Mouse (Mus musculus) forebrain, postnatal 0 days (tissue): ENCODE measurements around the gene Kirrel2. TPM values are rescaled to one million over a fixed set of nuclear protein-coding genes. Genes with fewer than 3 reads are reported as not detected.

Source experiments
- ATAC-seq: fragments of 200-750 bp; cut with Nextera tagmentation; 2 replicates; pipeline ENCODE4 v1.8.0; 2017; ENCODE audit warnings: mild to moderate bottlenecking, moderate library complexity
- DNase-seq: peaks from one replicate; pipeline ENCODE4 v3.0.0-alpha.2; 2015
- H3K27ac ChIP-seq: fragments of 300-500 bp; sonication (generic); 2 replicates; pipeline ENCODE4 v1.5.1; 2014; ENCODE audit warnings: low read depth, mild to moderate bottlenecking, antibody characterized with exemption, low read length, moderate library complexity, mixed read lengths
- H3K27me3 ChIP-seq: fragments of 300-500 bp; sonication (generic); 2 replicates; pipeline ENCODE4 v1.6.1; 2014; ENCODE audit warnings: mild to moderate bottlenecking, low read length, mixed read lengths; ENCODE audit not compliant: insufficient read depth
- H3K36me3 ChIP-seq: fragments of 300-500 bp; sonication (generic); 2 replicates; pipeline ENCODE4 v1.6.1; 2014; ENCODE audit warnings: mild to moderate bottlenecking, moderate library complexity; ENCODE audit not compliant: insufficient read depth
- H3K4me1 ChIP-seq: fragments of 300-500 bp; sonication (generic); 2 replicates; pipeline ENCODE4 v1.6.1; 2014; ENCODE audit warnings: antibody characterized with exemption; ENCODE audit not compliant: insufficient read depth
- H3K4me2 ChIP-seq: fragments of 300-500 bp; sonication (generic); 2 replicates; pipeline ENCODE4 v1.6.1; 2014; ENCODE audit warnings: low read depth, mild to moderate bottlenecking, moderate library complexity
- H3K4me3 ChIP-seq: fragments of 300-500 bp; sonication (generic); 2 replicates; pipeline ENCODE4 v1.5.1; 2014; ENCODE audit warnings: low read depth, low read length, mixed read lengths
- H3K9ac ChIP-seq: fragments of 300-500 bp; sonication (generic); 2 replicates; pipeline ENCODE4 v1.6.1; 2014; ENCODE audit warnings: mild to moderate bottlenecking
- H3K9me3 ChIP-seq: fragments of 300-500 bp; sonication (generic); 2 replicates; pipeline ENCODE4 v1.6.1; 2016; ENCODE audit warnings: low read length
- CTCF ChIP-seq: sonication (generic); IDR thresholded peaks from 2 replicates; pipeline ENCODE4 v1.5.1; 2016; ENCODE audit warnings: antibody characterized with exemption, control low read depth, low read depth
- WGBS: fragments of 180-500 bp; shearing (Covaris S2); extraction: QIAGEN DNeasy Blood & Tissue Kit; methylation state at CpG from one replicate; pipeline ENCODE4 v1.1.7; 2014; 5-methylcytosine and 5-hydroxymethylcytosine counted together
- polyA plus RNA-seq: library from polyadenylated mRNA; unstranded; fragments of >200 nt; fragmentation: Nextera tagmentation; extraction: Ambion mirVana; gene quantifications from 2 replicates; pipeline ENCODE4 v1.2.1, GENCODE M21; 2015
- total RNA-seq: library from RNA; depleted of rRNA; stranded (reverse); fragments of >200 nt; gene quantifications from 2 replicates; pipeline ENCODE4 v1.2.3, GENCODE M21; 2014; rRNA removed

Gene Kirrel2
- total and polyA plus RNA-seq, 2 experiments from 2014 or later: 0.07 to 2.1 TPM

DNA sequence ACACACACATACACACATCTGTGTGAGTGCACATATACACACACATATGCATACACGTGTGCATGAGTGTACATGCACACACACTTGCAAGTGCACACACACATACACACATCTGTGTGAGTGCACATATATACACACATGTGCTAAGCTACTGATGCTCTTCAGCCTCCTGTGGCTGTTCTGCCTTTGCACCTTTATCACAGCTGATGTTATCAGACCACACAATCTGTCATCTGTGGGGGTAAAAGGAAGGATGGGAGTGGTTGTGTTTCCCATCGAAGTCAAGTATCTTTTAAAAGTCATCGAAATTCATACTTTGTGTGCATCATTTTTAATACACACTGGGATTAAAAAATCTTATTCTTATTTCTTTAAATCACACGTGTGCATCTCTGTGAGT lies 55.1 kb downstream of the Kirrel2 start:
- no peak overlapping the region for H3K27ac ChIP-seq
- DNase-seq: no peak
- H3K27me3 ChIP-seq: no peaks in the 10 kb centered on the region
- H3K9ac ChIP-seq: no peak overlapping the region
- no peaks in the 10 kb centered on the region for H3K9me3 ChIP-seq
- 70% methylated on average over 4 of the region's 4 CpGs for WGBS
- no peak for TF ChIP-seq CTCF
- no peaks in the 10 kb centered on the region for H3K36me3 ChIP-seq
- no peaks in the 10 kb centered on the region for H3K4me1 ChIP-seq
- ATAC-seq: no peak
- H3K4me3 ChIP-seq: no peak overlapping the region
- no peak overlapping the region for H3K4me2 ChIP-seq

- H3K9me3 ChIP-seq: no peaks in the 10 kb centered on the region
- ATAC-seq: no peak
- no peak for TF ChIP-seq CTCF
- no peak overlapping the region for H3K4me3 ChIP-seq
- no peaks in the 10 kb centered on the region for H3K27me3 ChIP-seq
- WGBS: 59% methylated on average over 7 of the region's 7 CpGs
- no peak overlapping the region for H3K4me2 ChIP-seq
- no peaks in the 10 kb centered on the region for H3K36me3 ChIP-seq
- H3K27ac ChIP-seq: no peak overlapping the region
- H3K9ac ChIP-seq: no peak overlapping the region
- H3K4me1 ChIP-seq: no peaks in the 10 kb centered on the region
- DNase-seq: no peak
These were observed 57.8 kb downstream of the Kirrel2 start for GRCm38 (mm10) chr7:30399671-30400070.

Other genes starting within 250 kb of the Kirrel2 start
Only the 30 nearest of the 34 such genes appear.
- 0.52 TPM in 1 of 2 replicates, not detected in the other for gene Thap8, start 177.6 kb downstream of the Kirrel2 start, total RNA-seq
- 0.45 TPM in 2 replicates for gene Thap8, start 177.6 kb downstream of the Kirrel2 start, polyA plus RNA-seq
- 2.0 and 3.2 TPM in 2 replicates for gene Wdr62, start 177.3 kb downstream of the Kirrel2 start, total RNA-seq
- 2.7 and 2.9 TPM in 2 replicates for gene Wdr62, start 177.3 kb downstream of the Kirrel2 start, polyA plus RNA-seq
- 105 and 108 TPM in 2 replicates for gene Clip3, start 166.0 kb downstream of the Kirrel2 start, total RNA-seq
- gene Clip3, start 166.0 kb downstream of the Kirrel2 start, polyA plus RNA-seq: 178 and 186 TPM in 2 replicates
- 70.5 and 74.1 TPM in 2 replicates for gene Alkbh6, start 149.0 kb downstream of the Kirrel2 start, total RNA-seq
- 117 and 127 TPM in 2 replicates for gene Alkbh6, start 149.0 kb downstream of the Kirrel2 start, polyA plus RNA-seq
- gene Syne4, start 142.9 kb downstream of the Kirrel2 start, total RNA-seq: 5.2 and 6.5 TPM in 2 replicates
- gene Syne4, start 142.9 kb downstream of the Kirrel2 start, polyA plus RNA-seq: 1.8 and 4.5 TPM in 2 replicates
- 0.52 TPM in 1 of 2 replicates, not detected in the other for gene E130208F15Rik, start 135.9 kb downstream of the Kirrel2 start, total RNA-seq
- 0.31 TPM in 1 of 2 replicates, not detected in the other for gene E130208F15Rik, start 135.9 kb downstream of the Kirrel2 start, polyA plus RNA-seq
- gene Sdhaf1, start 133.8 kb downstream of the Kirrel2 start, total RNA-seq: 9.8 and 14.6 TPM in 2 replicates
- gene Sdhaf1, start 133.8 kb downstream of the Kirrel2 start, polyA plus RNA-seq: 18.4 and 20.7 TPM in 2 replicates
- 25.2 and 28.0 TPM in 2 replicates for gene Lrfn3, start 94.9 kb downstream of the Kirrel2 start, total RNA-seq
- gene Lrfn3, start 94.9 kb downstream of the Kirrel2 start, polyA plus RNA-seq: 16.4 and 20.3 TPM in 2 replicates
- 14.5 and 25.6 TPM in 2 replicates for gene Tyrobp, start 43.9 kb downstream of the Kirrel2 start, total RNA-seq
- 44.2 and 52.5 TPM in 2 replicates for gene Tyrobp, start 43.9 kb downstream of the Kirrel2 start, polyA plus RNA-seq
- gene Hcst, start 37.8 kb downstream of the Kirrel2 start, total RNA-seq: 1.1 TPM in 1 of 2 replicates, not detected in the other
- gene Hcst, start 37.8 kb downstream of the Kirrel2 start, polyA plus RNA-seq: 0.41 and 0.87 TPM in 2 replicates
- 1.6 and 3.4 TPM in 2 replicates for gene Nfkbid, start 36.0 kb downstream of the Kirrel2 start, total RNA-seq
- gene Nfkbid, start 36.0 kb downstream of the Kirrel2 start, polyA plus RNA-seq: 1.1 and 1.7 TPM in 2 replicates
- 705 and 834 TPM in 2 replicates for gene Aplp1, start 12.2 kb downstream of the Kirrel2 start, total RNA-seq
- 863 and 867 TPM in 2 replicates for gene Aplp1, start 12.2 kb downstream of the Kirrel2 start, polyA plus RNA-seq
- 0.08 TPM in 1 of 2 replicates, not detected in the other for gene Nphs1, start 625 bp upstream of the Kirrel2 start, total RNA-seq
- 0.06 and 0.09 TPM in 2 replicates for gene Nphs1, start 625 bp upstream of the Kirrel2 start, polyA plus RNA-seq
- gene Prodh2, start 35.9 kb upstream of the Kirrel2 start, total RNA-seq: not detected in 2 replicates
- not detected in 2 replicates for gene Prodh2, start 35.9 kb upstream of the Kirrel2 start, polyA plus RNA-seq
- gene Arhgap33, start 77.4 kb upstream of the Kirrel2 start, total RNA-seq: 52.4 and 58.5 TPM in 2 replicates
- gene Arhgap33, start 77.4 kb upstream of the Kirrel2 start, polyA plus RNA-seq: 128 and 145 TPM in 2 replicates
- gene Hspb6, start 94.5 kb upstream of the Kirrel2 start, total RNA-seq: 2.9 and 4.1 TPM in 2 replicates
- 12.7 and 14.0 TPM in 2 replicates for gene Hspb6, start 94.5 kb upstream of the Kirrel2 start, polyA plus RNA-seq
- gene Proser3, start 94.6 kb upstream of the Kirrel2 start, total RNA-seq: 9.0 and 14.8 TPM in 2 replicates
- gene Proser3, start 94.6 kb upstream of the Kirrel2 start, polyA plus RNA-seq: 2.2 and 3.8 TPM in 2 replicates
- 16.0 and 19.2 TPM in 2 replicates for gene Lin37, start 102.1 kb upstream of the Kirrel2 start, total RNA-seq
- gene Lin37, start 102.1 kb upstream of the Kirrel2 start, polyA plus RNA-seq: 49.5 and 53.0 TPM in 2 replicates
- 48.8 and 74.3 TPM in 2 replicates for gene U2af1l4, start 105.6 kb upstream of the Kirrel2 start, total RNA-seq
- 117 and 129 TPM in 2 replicates for gene U2af1l4, start 105.6 kb upstream of the Kirrel2 start, polyA plus RNA-seq
- 5.5 and 9.9 TPM in 2 replicates for gene Gm49396, start 105.7 kb upstream of the Kirrel2 start, total RNA-seq
- 3.4 and 5.3 TPM in 2 replicates for gene Gm49396, start 105.7 kb upstream of the Kirrel2 start, polyA plus RNA-seq
- 70.9 and 90.7 TPM in 2 replicates for gene Psenen, start 105.9 kb upstream of the Kirrel2 start, total RNA-seq
- 141 and 161 TPM in 2 replicates for gene Psenen, start 105.9 kb upstream of the Kirrel2 start, polyA plus RNA-seq
- gene Igflr1, start 107.7 kb upstream of the Kirrel2 start, total RNA-seq: 1.2 TPM in 1 of 2 replicates, not detected in the other
- 2.3 and 3.2 TPM in 2 replicates for gene Igflr1, start 107.7 kb upstream of the Kirrel2 start, polyA plus RNA-seq
- gene Kmt2b, start 131.0 kb upstream of the Kirrel2 start, total RNA-seq: 31.2 and 31.5 TPM in 2 replicates
- gene Kmt2b, start 131.0 kb upstream of the Kirrel2 start, polyA plus RNA-seq: 3.8 and 5.2 TPM in 2 replicates
- gene Zbtb32, start 141.2 kb upstream of the Kirrel2 start, total RNA-seq: not detected in 2 replicates
- 0.08 and 0.17 TPM in 2 replicates for gene Zbtb32, start 141.2 kb upstream of the Kirrel2 start, polyA plus RNA-seq
- 0.29 and 0.38 TPM in 2 replicates for gene Upk1a, start 155.2 kb upstream of the Kirrel2 start, total RNA-seq
- 0.42 and 0.62 TPM in 2 replicates for gene Upk1a, start 155.2 kb upstream of the Kirrel2 start, polyA plus RNA-seq
- gene Cox6b1, start 168.5 kb upstream of the Kirrel2 start, total RNA-seq: 292 and 602 TPM in 2 replicates
- gene Cox6b1, start 168.5 kb upstream of the Kirrel2 start, polyA plus RNA-seq: 1,225 and 1,355 TPM in 2 replicates
- gene Etv2, start 178.2 kb upstream of the Kirrel2 start, total RNA-seq: not detected in 2 replicates
- gene Etv2, start 178.2 kb upstream of the Kirrel2 start, polyA plus RNA-seq: not detected in 2 replicates
- gene Rbm42, start 192.6 kb upstream of the Kirrel2 start, total RNA-seq: 150 and 156 TPM in 2 replicates
- 148 and 160 TPM in 2 replicates for gene Rbm42, start 192.6 kb upstream of the Kirrel2 start, polyA plus RNA-seq
- gene Haus5, start 207.3 kb upstream of the Kirrel2 start, total RNA-seq: 16.3 and 18.5 TPM in 2 replicates
- gene Haus5, start 207.3 kb upstream of the Kirrel2 start, polyA plus RNA-seq: 17.7 and 18.3 TPM in 2 replicates
- gene Pmis2, start 213.9 kb upstream of the Kirrel2 start, total RNA-seq: not detected in 2 replicates
- not detected in 2 replicates for gene Pmis2, start 213.9 kb upstream of the Kirrel2 start, polyA plus RNA-seq